Mouse (Mus musculus) heart, postnatal 25 days (tissue): ENCODE measurements around the gene Phlpp1. TPM values are rescaled to one million over a fixed set of nuclear protein-coding genes. Genes with fewer than 3 reads are reported as not detected.

Experiments
- DNase-seq: peaks from one replicate; pipeline ENCODE4 v3.0.0; 2022; ENCODE audit warnings: low spot score
- intact Hi-C: fragments of 180-260 bp; cut with DNase I; formaldehyde crosslinking; loops from one replicate; pipeline ENCODE4 v1.15.1; 2025
- total RNA-seq, 2 experiments: library from RNA; stranded (reverse); gene quantifications; 2 replicates each; pipeline ENCODE4 v1.2.3; 2021

Phlpp1 gene
- total RNA-seq, 2 experiments from 2014 or later = 15.9 to 19.0 TPM

DNA sequence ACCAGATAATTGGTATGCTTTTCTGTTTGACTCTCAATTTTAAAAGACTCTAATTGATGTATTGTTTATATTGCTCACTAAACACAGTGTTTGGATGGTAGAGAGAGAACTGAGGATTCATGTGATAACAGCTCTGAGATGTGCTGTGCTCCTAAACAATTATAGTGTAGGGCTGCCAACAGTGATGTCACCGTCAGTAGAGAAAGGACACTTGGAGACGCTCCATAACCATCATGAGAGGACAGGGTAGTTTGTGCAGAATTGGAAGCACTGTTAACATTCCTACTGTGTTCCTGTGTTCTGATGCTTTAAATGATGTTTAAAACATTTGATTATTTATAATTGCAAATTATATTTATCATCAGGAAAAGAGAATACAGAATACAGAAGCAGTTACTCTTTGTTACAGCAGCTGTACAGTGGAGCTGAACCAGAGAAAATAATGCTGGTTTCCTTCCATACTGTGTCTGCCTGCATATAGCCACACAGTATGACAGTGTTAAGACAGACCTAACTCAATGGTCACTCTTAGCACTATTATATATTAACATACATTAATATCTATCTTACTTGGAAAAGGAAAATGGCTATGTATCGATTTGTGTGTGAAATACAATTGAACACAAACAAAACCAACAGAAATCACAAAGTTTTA is 60.4 kb downstream of the Phlpp1 start:
- intact Hi-C loops = loop anchor here (5.0 kb wide), 1 partner anchor 60 kb away; the partner anchor contains the start of gene Phlpp1
- DNase-seq = no peak

DNA sequence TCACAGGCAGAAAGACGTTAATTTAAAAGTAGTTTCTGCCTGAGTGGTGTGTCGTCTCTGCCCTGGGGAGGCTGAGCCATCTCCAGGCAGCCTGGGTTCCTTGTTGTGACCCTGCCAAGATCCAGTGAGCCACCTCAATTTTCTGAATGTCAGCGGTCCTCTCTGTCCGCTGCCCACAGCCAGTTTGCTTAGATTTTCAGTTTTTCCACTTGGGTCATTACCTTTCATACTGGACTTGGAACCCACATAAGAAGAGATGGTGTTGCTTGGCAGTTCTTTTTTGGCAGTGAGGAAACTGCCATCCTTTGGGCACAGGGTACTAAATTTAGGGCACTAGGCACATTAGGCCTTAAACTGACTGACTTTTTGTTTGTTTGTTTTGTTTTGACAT is 60.9 kb downstream of the Phlpp1 start:
- intact Hi-C loops = loop anchor here (5.0 kb wide), 1 partner anchor 60 kb away; the partner anchor contains the start of gene Phlpp1

DNA sequence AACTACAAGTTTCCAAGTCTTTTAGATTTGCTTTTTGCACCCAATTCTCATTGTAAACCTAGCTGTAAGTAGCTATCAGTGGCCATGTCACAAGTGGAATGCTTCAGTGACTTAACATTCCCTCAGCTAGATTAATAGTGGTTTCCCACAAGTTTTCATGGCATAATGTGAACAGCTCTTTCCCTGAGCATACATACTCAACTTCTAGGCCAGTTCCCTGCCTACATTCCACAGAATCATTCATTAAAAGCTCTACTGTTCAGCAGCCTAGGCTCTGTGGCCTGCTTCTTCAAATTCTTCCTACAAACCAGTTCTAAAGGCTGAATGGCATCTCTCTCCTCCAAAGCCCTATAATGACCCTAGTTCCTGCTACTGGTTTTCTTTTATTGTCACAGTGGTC is 65.4 kb downstream of the Phlpp1 start:
- intact Hi-C loops = no loop called here
- DNase-seq = no peak

More for the DNA sequence above, 60.9 kb downstream of the Phlpp1 start:
- no peak for DNase-seq

DNA sequence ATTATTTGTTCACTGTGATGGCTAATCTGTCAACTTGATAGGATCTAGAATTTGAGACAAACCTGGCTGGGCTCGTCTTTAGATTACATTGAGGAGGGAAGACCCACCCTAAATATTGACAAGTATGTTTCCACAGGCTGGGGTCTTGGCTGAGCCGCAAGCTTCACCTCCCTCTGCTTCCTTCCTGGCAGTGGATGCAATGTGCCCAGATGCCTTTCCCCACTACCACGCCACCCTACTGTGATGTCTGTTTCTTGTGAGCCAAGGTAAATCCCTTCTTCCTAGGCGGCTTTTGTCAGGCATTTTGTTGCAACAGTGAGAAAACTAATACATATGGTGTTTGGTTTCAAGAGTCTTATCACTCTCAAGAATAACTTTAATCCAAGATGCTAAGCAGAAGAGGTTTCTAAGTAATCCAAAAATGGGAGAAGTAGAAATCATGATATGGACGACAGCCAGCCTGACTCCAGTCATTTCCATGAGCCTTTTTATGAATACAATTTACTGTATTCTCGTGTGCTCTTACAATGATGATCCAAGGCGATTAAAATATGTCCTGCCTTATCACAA is 68.6 kb downstream of the Phlpp1 start:
- DNase-seq = no peak
- intact Hi-C loops = no loop called here

DNA sequence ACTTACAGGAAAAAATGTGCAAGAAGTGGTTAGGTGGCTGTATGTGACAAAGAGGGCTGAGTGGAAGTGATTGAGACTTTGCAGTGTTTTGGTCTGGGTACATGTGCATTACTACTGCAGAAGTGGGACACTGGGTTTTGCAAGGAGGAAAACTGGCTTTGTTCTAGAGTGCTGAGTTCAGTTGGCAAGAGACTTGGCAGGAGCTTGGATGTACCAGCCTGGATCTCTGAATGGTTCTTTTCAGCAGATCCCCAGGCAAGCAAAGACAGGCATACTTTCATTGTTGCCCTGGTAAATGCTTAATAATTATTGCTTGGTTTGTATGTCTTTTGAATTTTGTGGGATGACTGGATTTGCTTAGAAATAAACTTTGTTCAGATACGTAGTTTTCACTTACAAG is 69.5 kb downstream of the Phlpp1 start:
- DNase-seq = no peak
- intact Hi-C loops = no loop called here

DNA sequence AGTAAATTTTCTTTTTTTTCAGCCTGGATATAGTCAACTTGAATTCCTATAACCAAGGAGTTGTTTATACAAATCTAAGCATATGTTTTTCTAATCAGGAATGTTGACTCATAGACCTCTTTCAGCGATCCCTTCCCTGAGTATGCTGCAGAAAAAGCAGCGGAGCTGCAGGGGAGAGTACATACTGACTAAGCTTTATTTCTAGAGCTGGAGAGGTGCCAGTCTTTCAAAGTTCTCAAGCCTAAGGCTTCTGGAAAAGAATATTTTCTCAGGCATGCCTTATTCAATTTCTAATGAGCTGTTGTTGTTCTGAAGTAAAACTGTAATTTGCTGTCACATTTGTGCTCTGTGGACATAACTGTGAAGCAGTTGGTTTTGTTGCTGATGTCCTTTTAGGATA is 70.6 kb downstream of the Phlpp1 start:
- no peak for DNase-seq
- intact Hi-C loops = no loop called here

DNA sequence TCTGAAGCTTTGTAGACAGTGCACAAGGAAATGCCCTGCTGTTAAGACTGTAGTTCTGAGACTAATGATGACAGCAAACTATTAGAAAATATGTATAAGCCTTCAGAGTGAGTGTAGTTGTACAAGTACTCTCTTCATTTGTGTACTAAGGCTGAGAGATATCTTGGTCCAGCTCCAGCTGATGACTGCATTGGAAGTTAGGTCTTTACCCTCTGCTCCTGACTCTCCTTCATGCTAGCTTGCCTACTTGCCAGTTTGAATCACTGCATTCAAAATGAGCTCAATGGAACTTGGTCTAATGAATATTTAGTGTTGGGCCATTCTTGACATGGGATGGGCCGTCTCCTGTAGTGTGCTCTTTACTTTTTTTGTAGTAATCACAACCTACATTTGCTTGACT is 71.8 kb downstream of the Phlpp1 start:
- intact Hi-C loops = no loop called here
- DNase-seq = no peak

DNA sequence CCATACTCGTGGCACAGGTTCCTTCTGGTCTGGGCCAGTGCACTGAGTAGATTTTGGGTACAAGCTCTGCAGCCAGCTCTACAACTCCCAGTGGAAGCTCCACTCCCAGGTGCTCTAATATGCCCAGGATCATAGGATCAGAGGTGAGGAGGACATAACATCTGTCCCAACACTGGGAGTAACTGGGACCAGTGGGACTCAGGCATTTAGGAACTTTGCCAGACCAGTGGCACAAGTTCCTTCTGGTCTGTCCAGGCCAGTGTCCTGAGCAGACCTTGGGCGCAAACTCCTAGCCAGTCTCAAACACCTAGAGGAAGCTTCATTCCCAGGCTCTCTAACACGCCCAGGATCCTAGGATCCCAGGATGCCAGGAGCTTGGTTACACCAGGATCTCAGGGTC is 72.7 kb downstream of the Phlpp1 start:
- no peak for DNase-seq
- intact Hi-C loops = no loop called here

DNA sequence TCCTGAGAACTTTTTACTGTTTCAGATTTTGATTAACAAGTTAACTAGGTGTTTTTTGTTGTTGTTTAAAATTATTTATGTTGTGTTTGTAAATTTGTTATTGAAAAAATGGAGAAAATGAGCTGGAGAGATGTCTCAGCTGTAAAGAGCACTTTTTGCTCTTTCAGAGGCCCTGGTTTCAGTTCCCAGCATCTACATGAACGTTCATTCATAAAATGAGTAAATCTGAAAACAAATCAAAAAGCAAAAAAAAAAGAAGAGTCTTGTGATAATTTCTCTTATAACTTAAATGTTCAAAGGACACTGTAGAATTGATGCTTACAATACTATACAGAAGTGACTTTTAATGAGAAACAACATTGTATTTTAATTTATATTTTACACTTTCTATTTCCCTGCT is 82.5 kb downstream of the Phlpp1 start:
- intact Hi-C loops = no loop called here
- no peak for DNase-seq

DNA sequence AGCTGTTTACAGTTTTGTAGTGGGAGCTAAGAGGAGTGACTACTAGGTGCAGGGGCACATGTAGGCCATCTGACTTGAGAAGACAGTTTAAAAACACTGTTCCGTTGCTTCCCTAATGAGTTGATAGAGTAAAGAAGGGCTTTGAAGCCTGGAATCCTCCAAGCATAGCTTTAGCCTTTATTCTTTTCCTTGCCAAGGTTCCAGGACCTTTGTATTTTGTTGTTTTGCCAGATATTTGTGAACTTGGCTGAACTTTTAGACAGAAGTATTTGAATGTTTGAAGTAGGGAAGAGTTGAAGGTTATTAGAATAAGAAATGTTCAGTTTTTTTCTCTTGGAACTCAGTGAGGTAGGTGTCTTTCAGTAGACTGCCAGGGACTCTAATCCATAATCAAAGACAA is 85.6 kb downstream of the Phlpp1 start:
- no peak for DNase-seq
- intact Hi-C loops = no loop called here

DNA sequence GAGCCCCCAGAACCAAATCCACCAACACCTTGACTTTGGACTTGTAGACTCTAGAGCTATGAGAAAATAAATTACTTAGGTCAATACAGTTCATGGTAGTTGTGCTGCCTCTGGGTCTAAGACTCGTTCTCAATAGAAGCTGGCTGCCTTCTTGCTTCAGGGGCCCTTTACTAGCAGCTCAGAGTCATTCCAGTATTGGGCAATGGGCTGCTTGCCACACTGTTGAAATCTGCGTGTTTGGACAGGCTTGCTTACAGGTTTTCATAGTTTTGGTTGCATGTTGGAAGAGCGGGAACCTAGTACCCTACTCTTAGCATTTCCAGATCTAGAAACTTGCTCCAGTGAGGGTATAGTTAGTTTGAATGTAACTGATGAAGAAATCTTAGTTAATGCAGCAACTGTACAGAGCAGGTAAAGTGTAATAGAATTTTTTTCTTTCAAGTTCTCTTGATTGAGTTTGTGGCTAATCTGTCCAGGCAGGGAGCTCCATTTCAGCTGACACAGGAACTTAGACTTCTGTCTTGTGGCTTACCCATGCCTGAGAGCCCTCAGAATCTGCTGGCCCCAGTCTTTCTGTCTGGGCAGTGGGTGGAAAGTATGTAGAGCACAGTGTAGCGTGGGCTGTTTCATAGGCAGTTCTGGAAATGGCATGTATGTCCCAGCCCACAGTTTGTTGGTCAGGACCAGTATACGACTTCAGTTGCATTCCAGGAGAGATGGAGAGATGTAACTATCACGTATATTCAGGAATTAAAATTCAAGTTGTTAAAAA is 96.7 kb downstream of the Phlpp1 start:
- DNase-seq = no peak
- intact Hi-C loops = no loop called here

DNA sequence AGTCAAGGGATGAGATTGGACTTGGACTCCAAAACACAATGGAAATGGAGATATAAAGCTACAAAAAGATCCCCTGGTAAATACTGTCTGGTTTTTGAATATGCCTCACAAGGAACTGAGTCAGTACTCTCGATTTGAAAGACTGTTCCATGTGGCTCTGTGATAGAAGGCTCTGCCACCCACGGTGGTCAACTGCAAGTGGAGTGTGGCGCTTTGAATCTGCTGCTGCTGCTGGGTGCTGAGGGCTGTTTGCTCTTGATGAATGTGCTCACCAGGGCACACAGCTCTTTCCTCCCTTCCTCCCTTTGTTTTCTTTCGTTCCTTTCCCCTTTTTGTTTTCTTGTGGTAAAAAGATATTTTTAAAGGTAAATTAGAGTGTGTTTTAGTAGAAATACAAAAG is 97.8 kb downstream of the Phlpp1 start:
- intact Hi-C loops = no loop called here
- no peak for DNase-seq

DNA sequence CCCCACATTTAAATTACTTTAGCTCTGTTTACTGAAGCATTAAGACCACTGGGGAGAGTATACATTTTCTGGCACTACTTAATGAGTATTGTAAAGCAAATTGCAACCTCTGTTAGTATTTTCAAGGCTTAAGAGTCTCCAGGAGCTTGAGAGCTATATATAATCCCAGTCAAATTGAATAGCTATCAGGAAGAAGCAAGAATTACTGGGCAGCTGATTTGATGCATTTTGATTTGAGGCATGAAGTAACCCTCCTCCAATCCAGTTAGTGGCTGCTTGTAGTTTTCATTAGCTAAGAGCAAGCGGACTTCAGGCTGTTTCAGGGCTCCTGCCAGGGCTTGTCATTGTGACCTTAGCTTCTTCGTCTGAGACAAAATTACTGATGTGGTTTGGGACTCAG is 101.4 kb downstream of the Phlpp1 start:
- DNase-seq = no peak
- intact Hi-C loops = no loop called here

DNA sequence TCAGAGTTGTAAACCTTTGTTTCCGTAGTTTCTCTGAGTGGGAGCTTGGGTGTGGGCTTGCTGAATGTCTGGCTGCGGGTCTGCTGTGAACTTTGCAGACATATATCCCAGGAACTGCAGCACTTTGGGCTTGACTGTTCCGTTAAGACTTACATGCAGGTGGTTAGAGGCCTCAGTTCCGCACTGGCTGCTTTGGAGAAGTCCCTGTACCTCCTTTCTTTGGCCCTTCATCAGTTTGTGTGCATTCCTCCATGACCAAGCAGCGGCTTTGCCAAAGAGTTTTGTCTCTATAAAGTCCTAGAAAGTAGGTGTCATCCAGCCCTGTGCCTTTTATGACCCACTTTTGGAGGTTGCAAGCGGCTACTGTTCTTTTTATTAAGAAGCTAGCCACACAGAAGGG is 102.2 kb downstream of the Phlpp1 start:
- DNase-seq = no peak
- intact Hi-C loops = no loop called here

DNA sequence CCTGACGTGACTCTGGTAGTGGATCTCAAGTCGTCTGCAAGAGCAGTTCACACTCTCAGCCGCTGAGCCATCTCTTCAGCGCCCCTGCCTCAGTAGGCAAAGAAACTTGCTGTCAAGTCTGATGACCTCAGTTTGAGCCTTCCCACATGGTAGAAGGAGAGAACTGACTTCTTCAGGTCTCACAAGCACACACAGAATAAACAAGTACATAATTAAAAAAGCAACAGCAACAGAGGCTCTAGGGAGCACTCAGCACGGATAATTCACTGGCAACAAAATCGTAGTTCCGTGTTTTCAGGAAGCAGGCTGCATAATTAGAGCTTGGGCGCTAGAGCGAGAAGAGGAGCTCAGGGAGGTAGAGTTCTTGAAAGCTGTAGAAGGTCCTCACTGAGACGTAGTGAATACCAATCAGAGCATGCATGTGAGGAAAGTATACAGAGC is 103.0 kb downstream of the Phlpp1 start:
- DNase-seq = no peak

DNA sequence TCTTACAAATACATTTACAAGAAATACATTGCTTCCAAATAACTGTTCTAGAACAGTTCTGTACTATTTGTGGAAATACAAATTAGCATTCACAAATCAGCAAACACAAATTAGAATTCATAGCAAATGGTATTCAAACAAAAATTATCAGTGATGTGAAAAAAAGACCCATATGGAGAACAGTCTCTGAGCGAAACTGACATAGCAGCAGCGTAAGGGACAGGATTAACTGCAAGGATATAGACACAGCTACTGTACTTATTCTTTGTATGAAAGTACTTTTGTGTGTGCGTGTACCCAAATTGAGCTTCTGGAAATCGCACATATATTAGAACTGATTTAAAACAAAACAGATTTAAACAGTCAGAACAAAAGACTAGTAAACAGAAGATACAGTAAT is 103.6 kb downstream of the Phlpp1 start:
- intact Hi-C loops = no loop called here
- no peak for DNase-seq

More for the DNA sequence above, 103.0 kb downstream of the Phlpp1 start:
- intact Hi-C loops = no loop called here

DNA sequence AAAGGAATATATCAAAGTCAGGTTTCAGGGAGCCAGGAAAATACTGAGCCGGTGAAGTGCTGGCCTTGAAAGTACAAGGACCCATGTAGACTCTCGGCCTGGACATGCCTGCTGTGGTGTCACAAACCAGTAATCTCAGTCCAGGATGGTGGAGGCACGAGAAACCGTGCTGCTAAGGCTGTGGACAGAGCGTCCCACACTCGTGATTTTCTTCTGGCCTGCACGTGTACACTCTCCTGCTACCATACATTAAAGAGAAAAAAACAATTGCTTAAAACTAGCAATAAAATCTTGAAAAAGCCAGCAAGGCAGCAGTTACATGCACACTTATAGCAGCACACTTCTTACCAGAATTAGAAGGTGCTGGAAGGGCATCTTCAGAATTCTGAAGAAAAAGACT is 104.2 kb downstream of the Phlpp1 start:
- no peak for DNase-seq
- intact Hi-C loops = no loop called here

DNA sequence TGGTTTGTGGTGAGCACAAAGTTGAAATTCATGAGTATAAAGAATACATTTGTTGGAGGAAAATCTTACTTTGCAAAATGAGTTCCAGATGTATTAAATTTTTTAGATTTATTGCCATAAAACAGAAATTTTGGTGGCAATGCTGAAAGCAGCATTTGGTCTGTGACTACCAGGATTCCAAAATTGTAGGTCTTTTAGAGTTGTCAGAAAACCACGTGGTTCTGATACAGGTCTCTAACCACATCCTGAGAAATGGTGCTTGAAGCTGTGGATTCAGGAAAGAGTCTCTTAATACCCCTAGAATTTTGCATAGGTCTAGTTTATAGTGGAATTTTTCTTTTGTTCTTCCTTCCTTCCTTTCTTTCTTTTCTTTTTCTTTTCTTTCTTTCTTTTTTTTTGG is 105.3 kb downstream of the Phlpp1 start:
- no peak for DNase-seq
- intact Hi-C loops = no loop called here

DNA sequence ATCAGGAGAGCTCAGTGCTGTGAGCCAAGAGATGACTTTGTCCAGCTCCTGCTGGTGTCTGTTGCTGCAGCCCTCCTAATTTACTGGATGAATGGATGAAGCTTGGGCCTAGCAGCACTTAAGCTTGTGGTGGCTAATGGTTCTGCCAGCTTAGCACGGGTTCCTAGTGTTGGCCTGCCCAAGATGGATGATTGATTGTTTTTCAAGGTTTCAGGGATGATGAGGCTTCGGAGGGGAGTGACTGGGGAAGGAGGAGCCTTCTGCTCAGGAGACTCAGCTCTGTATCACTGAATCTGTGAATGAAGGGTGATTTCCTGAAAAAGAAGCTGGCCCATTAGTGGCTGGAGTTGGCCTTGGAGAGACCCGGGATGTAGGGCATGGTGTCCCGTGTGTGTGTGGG is 105.7 kb downstream of the Phlpp1 start:
- no peak for DNase-seq
- intact Hi-C loops = no loop called here

DNA sequence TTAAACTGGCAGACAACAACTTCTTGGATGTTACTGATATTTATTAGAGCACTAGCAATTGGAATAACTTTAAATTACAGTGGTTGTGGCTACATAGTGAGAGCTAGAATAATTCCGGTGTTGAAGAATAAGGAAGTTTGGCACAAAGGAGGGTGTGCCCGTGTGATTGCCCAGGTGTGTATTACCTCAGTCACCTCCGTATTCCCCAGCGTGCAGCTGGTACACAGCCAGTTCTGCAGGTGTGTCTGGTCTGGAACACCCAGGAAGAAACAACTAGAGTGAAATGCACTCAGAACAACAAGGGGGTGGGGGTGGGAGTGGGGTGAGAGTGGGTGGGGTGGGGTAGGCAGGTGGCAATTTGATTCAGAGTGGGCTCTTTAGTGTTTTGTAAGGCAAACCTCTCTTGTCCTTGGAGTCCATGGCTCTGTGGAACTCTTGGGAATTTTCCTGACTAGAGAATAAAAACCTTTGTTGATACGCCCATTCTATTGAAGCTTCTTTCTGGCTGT is 107.1 kb downstream of the Phlpp1 start:
- DNase-seq = no peak
- intact Hi-C loops = no loop called here
